Comparison of ENCODE assay signal across 8 mouse cellular contexts in genomic region chr13:113617891-113618823, GRCm38 (mm10). TPM values are rescaled to one million over a fixed set of nuclear protein-coding genes. Genes with fewer than 3 reads are reported as not detected.
DNase-seq lines count a peak whose midpoint lies in the region; ATAC-seq lines count a peak whose summit lies in the region.

Snx18 (minus strand) TSS chr13:113618564.

- no peaks in the 10 kb centered on the region for H3K9me3 ChIP-seq in hindbrain, embryonic 12.5 days (replicated peaks)

- H3K36me3 ChIP-seq in hindbrain, embryonic 12.5 days, result no peaks in the 10 kb centered on the region

- peak within 1 kb of the TSS; percentile 91 for H3K4me2 ChIP-seq in hindbrain, embryonic 12.5 days (replicated peaks)

- DNase-seq in R1 (ENCODE audit: low read depth, low spot score), result peak; percentile 93
- DNase-seq in cerebellum, postnatal 14 days, result peak; percentile 95 to 96
- DNase-seq in frontal cortex, postnatal 14 days (ENCODE audit: low spot score in 2 of 2), result peak; percentile 83 to 94
- peak; percentile 90 to 95 for DNase-seq in layer of hippocampus, postnatal 14 days (ENCODE audit: low spot score in 2 of 2)
- peak; percentile 95 for DNase-seq in lung, postnatal 10 days
- peak; percentile 90 for DNase-seq in ovary, postnatal 14 days (ENCODE audit: low spot score)
- DNase-seq in thymus, postnatal 10 days (ENCODE audit: low spot score in 2 of 2), result peak; percentile 88 to 91

- H3K27ac ChIP-seq in hindbrain, embryonic 12.5 days, result peak within 1 kb of the TSS; percentile 94

- WGBS in hindbrain, embryonic 12.5 days, result under 1% methylated on average over 106 of the region's 119 CpGs

- H3K4me3 ChIP-seq in hindbrain, embryonic 12.5 days, result peak within 1 kb of the TSS; percentile 89

- ATAC-seq in hindbrain, embryonic 12.5 days (ENCODE audit: low FRiP score), result peak; percentile 89

- H3K9ac ChIP-seq in hindbrain, embryonic 12.5 days, result peak within 1 kb of the TSS; percentile 91

- H3K4me1 ChIP-seq in hindbrain, embryonic 12.5 days, result peaks cover 43% of the 10 kb centered on the region

- no peaks in the 10 kb centered on the region for H3K27me3 ChIP-seq in hindbrain, embryonic 12.5 days

RNA-seq across cellular contexts. Expression of gene Snx18, which starts in this region (rescaled TPM):
- polyA plus RNA-seq in hindbrain, embryonic 12.5 days (2016; fragmentation: Nextera tagmentation; extraction: Ambion mirVana), result 30.6 and 31.1 TPM in 2 replicates
- 10 to 100 TPM; 26.6 to 29.4 TPM for total RNA-seq in layer of hippocampus, postnatal 14 days (2021)

Comparison
In these comparisons a context has a peak if more than half of its experiments do, and no peak if none do; other contexts are left out.
1. Peak in every context shown above with its lines: DNase-seq, ATAC-seq, H3K4me3 ChIP-seq and H3K27ac ChIP-seq.